Mouse (Mus musculus) left cerebral cortex, adult 2 months (tissue): ENCODE measurements at regions not wholly inside any gene's neighbourhood (a gene's known extent, or its start where the extent isn't known, plus 50 kb on each side); places are given as distances from the start of the nearest gene placed in this dataset.

Experiments used
- DNase-seq, 2 experiments: peaks; one replicate each; pipeline ENCODE4 v3.0.0; 2021 to 2022; ENCODE audit warnings: low spot score in 2 of 2, mixed read lengths in 1 of 2; ENCODE audit errors: extremely low spot score in 1 of 2
- H3K27ac ChIP-seq: fragments of 200-600 bp; 2 replicates; pipeline ENCODE4 v1.8.1; 2022
- H3K4me3 ChIP-seq: fragments of 200-600 bp; 2 replicates; pipeline ENCODE4 v1.8.1; 2022
- CTCF ChIP-seq: fragments of 200-600 bp; IDR thresholded peaks from 2 replicates; pipeline ENCODE4 v1.8.1; 2022; ENCODE audit warnings: antibody characterized with exemption, mild to moderate bottlenecking, moderate library complexity
- intact Hi-C: fragments of 180-260 bp; cut with DNase I; formaldehyde crosslinking; loops from one replicate; pipeline ENCODE4 v1.15.1; 2025

DNA sequence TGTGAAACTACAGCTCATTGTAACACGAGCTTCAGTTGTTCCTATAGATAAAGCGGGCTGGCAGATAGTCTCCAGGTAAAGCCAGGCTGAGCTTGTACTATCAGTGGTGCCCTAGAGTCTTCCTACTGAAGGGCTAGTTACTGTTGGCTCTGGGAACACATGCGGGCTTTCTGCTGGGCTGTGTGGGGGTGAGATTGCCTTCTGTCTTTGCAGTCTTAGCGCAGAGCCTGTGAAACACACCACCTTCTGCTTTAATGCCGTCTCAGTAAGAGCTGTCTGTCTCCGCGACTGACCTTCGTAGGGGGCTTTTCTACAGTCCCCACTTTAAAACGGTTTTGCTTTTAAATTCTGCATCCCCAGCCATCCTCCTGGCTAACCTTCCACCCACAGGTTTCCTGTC, 76.7 kb downstream of the Trim29 start:
- intact Hi-C loops, result no loop called here
- TF ChIP-seq CTCF, result no peak
- no peak for DNase-seq
- H3K4me3 ChIP-seq, result no peak overlapping the region
- no peak overlapping the region for H3K27ac ChIP-seq

DNA sequence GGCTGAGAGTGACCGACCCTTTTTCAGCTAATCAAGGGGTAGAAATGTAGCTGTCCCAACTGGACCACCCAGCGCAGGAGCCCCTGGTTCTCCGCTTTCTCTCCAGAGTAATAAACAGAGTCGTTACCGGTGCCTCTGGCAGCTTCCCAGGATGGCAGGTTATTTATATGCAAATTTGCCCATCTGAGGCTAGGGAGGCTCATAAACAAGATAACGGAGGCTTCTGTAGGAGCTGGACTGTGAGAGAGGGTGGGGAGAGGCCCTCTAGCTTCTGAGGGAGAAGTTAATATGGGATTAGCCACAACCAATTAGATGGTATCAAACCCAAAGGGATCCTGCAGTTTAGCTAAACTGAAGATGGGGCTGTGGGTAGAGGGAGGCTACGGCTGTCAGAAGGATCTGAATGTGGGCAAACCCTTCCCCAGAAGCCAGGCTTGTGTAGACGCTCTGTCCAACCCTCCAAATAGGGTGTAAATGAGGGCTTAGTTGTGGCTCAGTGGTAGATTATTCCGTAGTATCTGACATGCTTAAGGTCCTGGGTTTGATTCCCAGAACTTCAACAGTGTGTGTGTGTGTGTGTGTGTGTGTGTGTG, 78.9 kb downstream of the Trim29 start:
- DNase-seq, result no peak
- Histone ChIP-seq H3K27ac (no peak overlapping the region), H3K4me3 (no peak overlapping the region)
- intact Hi-C loops, result no loop called here
- TF ChIP-seq CTCF, result no peak

DNA sequence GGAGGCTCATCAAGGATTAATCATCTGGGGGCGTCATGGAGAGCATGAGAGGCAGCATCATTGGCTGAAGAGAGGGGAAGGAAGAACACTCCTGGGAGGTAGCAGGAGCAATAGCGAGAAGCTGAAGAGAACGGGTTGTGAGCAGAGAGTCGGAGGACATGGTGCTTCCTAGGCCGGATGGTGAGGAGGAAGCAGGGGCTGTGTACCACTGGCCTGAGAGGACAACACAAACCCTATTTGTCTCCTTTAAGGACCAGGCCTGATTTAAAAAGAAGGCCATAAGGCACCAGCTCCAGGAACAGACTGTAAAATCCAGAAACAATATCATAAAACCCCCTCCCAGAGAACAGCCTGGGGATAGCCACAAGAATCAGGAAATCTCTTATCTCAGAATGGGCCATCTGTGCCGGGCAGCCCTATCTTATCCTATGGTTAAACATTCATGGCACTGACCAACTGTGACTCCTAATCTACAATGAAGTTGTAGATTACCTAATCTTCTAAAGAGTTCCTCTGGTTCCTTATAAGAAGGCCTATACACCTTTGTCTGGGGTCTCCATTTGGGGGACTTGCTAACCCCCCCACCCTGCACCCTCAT, 81.9 kb downstream of the Trim29 start:
- no peak for DNase-seq
- TF ChIP-seq CTCF, result no peak
- Histone ChIP-seq H3K27ac (no peak overlapping the region), H3K4me3 (no peak overlapping the region)
- intact Hi-C loops, result no loop called here

DNA sequence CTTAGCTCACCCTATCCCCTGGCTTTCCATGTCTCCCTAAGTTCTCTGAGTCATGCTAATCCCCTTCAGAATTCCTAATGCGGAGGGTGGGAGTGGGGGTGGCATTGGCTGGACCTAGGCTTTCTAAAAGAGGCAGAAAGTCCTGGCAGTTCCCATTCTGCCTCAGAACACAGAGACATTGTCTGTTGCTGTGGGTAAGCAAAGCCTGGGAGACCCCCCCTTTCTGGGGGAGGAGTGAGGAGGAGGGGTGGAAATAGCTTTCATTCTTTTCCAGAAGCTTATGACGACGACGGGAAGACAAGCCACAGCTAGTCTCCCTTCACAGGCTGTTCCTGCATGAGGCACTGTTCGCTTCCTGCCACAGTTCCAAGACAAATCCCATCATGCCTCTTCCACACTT, 83.6 kb downstream of the Trim29 start:
- no peak overlapping the region for H3K27ac ChIP-seq
- intact Hi-C loops, result no loop called here
- no peak overlapping the region for H3K4me3 ChIP-seq
- TF ChIP-seq CTCF, result no peak
- DNase-seq, result peak in 1 of 2 experiments; percentile 10

DNA sequence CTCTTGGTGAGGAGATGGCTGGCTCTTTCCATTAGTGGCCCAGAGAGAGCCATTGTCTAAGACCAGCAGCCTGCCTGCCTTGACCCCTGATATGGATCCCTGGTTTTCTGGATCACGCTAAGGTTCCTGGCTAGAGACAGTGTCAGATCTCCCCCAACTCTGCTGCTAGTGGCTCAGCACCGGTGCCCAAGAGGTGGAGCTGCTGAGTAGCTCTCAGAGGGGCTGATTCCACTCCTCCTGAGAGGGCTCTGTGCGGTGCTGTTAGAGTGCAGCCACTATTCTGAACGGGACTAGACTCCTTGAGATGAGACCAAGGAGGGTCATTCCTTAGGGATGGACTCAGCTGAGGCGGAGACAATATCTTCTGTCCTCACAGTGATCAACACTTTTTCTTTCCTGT, 84.6 kb downstream of the Trim29 start:
- DNase-seq, result no peak
- intact Hi-C loops, result no loop called here
- Histone ChIP-seq H3K4me3 (no peak overlapping the region), H3K27ac (no peak overlapping the region)
- TF ChIP-seq CTCF, result peak; percentile 40

DNA sequence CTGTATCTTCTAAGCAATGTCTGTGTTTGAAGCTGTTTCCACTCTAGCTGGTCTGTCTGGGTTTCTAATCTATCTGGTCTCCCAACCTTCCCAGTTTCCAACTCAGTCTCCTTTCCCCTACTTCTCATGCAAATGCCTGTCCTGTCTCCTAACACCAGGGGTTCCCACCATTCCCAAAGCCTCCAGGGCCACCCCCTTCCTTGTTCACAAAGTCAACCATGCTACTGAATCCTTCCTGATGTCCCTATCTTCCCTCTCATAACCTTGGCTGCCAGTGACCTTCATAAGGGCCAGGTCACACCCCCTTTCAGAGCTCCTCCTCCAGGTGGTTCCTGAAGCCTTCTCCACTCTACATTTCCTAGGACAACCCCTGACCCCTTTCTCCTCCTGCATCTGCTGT, 85.9 kb downstream of the Trim29 start:
- Histone ChIP-seq H3K4me3 (no peak overlapping the region), H3K27ac (no peak overlapping the region)
- no peak for DNase-seq
- no peak for TF ChIP-seq CTCF
- intact Hi-C loops, result no loop called here

DNA sequence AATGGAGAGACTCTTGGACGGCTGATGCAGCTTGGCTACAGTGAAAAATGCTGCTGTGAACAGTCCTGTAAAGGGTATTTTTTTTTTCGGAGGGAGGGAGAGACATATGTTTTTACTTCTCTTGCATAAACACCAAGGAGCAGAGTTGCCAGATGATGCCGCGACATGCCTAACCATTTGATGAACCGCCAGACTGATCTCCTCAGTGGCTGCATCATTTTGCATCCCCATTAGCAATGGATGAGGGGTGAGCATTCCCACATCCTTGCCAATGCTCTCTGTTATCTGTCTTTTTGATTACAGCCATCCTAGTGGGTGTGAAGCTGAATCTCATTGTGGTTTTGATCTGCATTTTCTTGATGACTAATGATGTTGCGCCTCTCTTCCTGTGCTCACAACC, 97.8 kb downstream of the Trim29 start:
- intact Hi-C loops, result no loop called here
- TF ChIP-seq CTCF, result no peak
- H3K4me3 ChIP-seq, result no peak overlapping the region

DNA sequence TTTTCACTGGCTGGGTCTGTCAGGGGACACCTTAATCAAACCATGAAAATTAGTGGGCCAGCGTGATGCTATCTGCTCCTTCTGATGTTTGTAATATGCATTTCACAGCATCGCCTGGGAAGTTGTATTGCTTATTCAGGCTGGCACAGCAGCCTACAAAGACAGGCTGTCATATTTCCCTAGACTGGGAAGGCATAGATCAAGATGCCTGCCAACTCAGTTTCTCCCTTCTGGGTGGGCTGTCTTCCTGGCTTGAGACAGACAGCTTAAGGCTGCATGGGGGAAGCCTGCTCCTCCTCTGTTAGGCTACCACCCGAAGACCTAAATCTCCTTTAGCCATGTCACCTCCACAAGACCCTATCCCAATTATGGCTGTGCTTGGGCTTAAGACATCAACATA, 101.8 kb downstream of the Trim29 start:
- intact Hi-C loops, result no loop called here
- TF ChIP-seq CTCF, result no peak
- no peak overlapping the region for H3K4me3 ChIP-seq
- DNase-seq, result no peak
- no peak overlapping the region for H3K27ac ChIP-seq

More for the DNA sequence above, 97.8 kb downstream of the Trim29 start:
- no peak for DNase-seq
- H3K27ac ChIP-seq, result no peak overlapping the region

DNA sequence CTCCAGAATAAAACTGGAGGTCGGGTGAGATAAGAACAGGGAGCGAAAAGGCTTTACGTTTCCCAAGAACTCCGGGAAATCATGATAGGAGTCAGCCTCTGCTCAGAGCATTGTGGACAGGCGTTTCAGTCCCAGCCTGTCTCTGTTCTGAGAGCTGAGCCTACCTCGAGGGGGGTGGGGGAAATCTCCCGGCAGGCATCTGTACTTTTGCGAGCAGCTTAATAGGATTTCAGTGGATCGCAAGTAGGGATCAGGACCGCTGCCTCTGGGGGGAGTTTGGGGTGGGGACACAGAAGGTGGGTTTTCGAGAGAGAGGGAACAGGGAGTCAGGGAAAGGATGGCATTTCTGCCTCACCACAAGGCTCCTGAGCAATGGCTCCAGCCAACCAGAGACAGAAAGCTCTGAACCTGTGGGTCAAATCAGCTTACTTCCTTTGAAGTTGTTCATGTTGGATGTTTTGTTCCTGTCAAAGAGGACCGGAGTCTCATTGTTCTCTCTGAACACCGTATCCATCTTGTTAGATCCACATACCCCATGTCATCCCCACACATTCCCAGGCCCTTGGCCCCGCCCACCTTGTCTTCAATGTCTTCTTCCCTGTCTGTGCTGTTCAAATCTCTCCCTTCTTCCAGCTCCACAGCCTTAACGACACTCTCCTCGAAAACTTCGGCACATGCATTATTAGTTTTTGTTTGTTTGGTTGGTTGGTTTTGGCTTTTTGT, 109.5 kb downstream of the Trim29 start:
- no peak for TF ChIP-seq CTCF
- intact Hi-C loops, result no loop called here
- no peak overlapping the region for H3K4me3 ChIP-seq
- no peak for DNase-seq
- H3K27ac ChIP-seq, result no peak overlapping the region

DNA sequence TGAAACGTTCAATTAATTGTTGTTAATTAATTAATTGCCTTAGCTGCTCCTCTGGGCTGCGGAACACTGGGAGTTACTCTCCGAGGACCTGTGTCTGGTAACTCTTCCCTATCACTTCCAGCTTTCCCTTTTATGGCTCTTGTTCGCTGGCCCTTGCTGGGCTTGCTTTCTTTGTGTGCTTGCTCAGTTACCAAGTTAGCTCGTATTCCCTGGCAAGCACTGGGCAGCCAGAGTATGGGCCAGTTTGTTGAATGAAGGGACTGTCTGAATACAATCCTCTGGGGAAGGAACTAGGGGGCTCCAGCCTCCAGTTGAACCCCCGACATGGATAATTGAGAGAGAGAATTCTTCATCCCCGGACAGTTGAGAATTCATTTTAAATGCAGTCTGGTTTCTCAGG, 116.4 kb downstream of the Trim29 start:
- TF ChIP-seq CTCF, result no peak
- no peak overlapping the region for H3K27ac ChIP-seq
- intact Hi-C loops, result no loop called here
- DNase-seq, result no peak
- no peak overlapping the region for H3K4me3 ChIP-seq

DNA sequence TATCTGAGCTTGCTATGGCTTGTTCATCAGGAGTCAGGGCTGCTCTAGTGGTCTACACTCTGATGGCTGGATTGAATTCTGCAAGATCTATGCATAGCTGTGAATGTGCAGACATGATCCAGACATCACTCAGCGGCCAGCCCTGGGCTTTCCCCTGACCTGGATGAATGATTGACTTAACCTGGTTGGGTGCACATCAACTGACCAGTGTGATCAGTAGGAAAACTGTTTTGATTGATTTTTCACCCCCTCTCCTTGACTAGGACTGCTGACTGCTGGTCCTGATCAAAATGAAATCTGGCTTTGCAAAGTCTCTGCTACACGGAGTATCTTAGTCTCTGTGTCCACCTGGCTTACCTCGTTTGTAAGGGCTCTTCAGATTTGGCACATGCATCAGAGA, 123.3 kb downstream of the Trim29 start:
- no peak for DNase-seq
- intact Hi-C loops, result no loop called here
- no peak for TF ChIP-seq CTCF
- no peak overlapping the region for H3K27ac ChIP-seq
- H3K4me3 ChIP-seq, result no peak overlapping the region

DNA sequence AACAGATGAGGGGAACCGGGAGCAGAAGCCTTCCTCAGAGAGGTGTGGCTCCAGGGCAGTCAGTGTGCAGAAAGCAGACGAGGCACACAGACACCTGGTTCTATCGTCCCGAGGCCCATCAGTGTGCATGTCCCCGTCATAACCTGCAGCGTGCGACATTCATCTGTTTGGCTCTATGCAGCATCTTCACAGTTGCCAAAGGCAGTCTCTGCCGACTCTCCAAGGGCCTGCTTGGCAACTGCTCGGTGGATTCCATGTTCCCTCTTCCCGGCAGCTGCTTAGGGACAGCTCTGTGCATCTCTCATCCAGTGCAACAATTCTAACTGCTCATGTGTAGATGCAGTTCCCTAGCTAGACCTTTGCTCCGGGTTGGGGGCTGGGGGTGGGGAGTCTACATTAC, 127.8 kb downstream of the Trim29 start:
- Histone ChIP-seq H3K27ac (no peak overlapping the region), H3K4me3 (no peak overlapping the region)
- no peak for DNase-seq
- intact Hi-C loops, result no loop called here
- TF ChIP-seq CTCF, result no peak
